Mouse (Mus musculus): ENCODE results near the gene D430041D05Rik.

The D430041D05Rik gene

GRCm38 (mm10) chr2:104408351-104408750, 2.5 kb downstream of the D430041D05Rik start:
- 35% methylated on average over 7 of the region's 7 CpGs for WGBS

DNA sequence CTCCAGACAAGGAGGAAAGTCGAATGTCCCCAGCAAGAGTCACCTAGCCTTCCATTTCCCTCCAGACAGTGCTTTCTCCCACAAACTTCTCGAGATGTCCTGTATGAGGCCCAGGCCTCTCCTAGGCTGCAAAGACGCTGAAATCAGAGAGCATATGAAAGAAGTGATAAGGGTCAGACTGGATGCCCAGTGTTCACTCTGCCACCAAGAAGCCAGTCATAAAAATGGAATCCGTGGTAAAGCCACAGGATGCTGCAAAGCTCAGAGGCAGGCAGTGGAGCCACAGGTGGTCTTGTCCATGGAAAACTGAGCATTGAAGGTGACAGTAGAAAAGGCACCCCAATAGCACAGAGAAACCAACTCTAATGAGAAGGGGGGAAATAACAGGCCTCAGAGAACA, 2.9 kb downstream of the D430041D05Rik start:
- 45% methylated on average over 4 of the region's 4 CpGs for WGBS

- 85% methylated on average over 6 of the region's 6 CpGs for WGBS
These were observed 6.8 kb downstream of the D430041D05Rik start for GRCm38 (mm10) chr2:104404036-104404435.

GRCm38 (mm10) chr2:104398651-104399290, 12.0 kb downstream of the D430041D05Rik start:
- 73% methylated on average over 6 of the region's 6 CpGs for WGBS

- 76% methylated on average over 9 of the region's 9 CpGs for WGBS
These were observed 14.9 kb downstream of the D430041D05Rik start for GRCm38 (mm10) chr2:104395961-104396360.

DNA sequence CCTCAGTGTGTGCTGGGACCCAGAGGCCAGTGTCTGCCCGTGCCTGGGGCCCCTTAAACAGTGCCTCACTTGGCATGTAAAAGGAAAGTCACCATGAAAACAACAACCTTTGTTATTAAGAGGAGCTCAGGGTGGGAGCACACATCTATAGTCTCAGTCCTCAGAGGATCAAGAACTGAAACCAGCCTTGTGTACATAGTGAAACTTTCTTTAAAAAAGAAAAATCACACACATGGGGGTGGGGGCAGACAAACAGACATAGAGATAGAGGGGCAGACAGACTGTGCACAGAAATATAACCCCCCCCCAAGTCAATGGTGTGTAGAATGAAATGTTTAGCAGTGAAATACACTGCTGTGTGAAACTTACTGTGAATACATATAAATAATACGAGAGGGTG, 16.0 kb downstream of the D430041D05Rik start:
- 69% methylated on average over 2 of the region's 2 CpGs for WGBS

- WGBS: 43% methylated on average over 4 of the region's 4 CpGs
These were observed 18.0 kb downstream of the D430041D05Rik start for GRCm38 (mm10) chr2:104392700-104393312.

GRCm38 (mm10) chr2:104389231-104389630, 21.6 kb downstream of the D430041D05Rik start:
- whole genome bisulfite sequencing: 82% methylated on average over 11 of the region's 11 CpGs

- WGBS: 85% methylated on average over 2 of the region's 2 CpGs
These were observed 24.9 kb downstream of the D430041D05Rik start for GRCm38 (mm10) chr2:104385941-104386340.

GRCm38 (mm10) chr2:104383589-104383988, 27.2 kb downstream of the D430041D05Rik start:
- 78% methylated on average over 4 of the region's 4 CpGs for WGBS

GRCm38 (mm10) chr2:104382813-104383212, 28.0 kb downstream of the D430041D05Rik start:
- WGBS: 42% methylated on average over 6 of the region's 6 CpGs

DNA sequence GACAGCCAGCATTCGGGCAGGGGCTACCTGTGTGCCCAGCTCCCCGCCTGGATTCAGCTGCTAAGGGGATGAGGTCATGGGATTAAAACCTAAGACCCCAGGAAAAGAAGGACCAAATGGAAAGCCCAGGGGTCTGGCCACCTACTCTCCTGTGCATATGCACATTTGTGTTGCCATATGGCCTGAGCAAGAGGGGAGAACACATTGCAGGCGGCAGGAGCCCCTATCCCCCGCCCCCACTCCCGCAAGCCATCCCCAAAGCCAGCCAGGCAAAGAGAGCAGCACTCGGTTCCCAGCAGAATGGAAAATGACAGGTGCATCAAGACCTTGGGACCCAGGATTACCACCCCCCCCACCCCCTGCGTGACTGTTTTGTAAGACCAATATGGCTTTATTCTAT, 31.5 kb downstream of the D430041D05Rik start:
- 31% methylated on average over 7 of the region's 7 CpGs for WGBS

GRCm38 (mm10) chr2:104378791-104379190, 32.0 kb downstream of the D430041D05Rik start:
- 30% methylated on average over 3 of the region's 3 CpGs for WGBS

DNA sequence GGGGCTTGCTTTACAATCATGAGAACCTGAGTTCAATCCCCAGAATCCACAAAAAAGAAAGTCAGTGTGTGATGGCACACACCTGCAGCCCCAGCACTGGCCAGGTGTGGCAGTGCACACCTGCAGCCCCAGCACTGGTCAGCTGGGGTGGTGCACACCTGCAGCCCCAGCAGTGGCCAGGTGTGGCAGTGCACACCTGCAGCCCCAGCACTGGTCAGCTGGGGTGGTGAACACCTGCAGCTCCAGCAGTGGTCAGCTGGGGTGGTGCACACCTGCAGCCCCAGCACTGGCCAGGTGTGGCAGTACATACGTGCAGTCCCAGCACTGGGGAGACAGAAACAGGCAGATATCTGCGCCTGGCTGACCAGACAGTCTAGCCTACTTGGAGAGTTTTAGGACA, 32.8 kb downstream of the D430041D05Rik start:
- 75% methylated on average over 2 of the region's 2 CpGs for WGBS

DNA sequence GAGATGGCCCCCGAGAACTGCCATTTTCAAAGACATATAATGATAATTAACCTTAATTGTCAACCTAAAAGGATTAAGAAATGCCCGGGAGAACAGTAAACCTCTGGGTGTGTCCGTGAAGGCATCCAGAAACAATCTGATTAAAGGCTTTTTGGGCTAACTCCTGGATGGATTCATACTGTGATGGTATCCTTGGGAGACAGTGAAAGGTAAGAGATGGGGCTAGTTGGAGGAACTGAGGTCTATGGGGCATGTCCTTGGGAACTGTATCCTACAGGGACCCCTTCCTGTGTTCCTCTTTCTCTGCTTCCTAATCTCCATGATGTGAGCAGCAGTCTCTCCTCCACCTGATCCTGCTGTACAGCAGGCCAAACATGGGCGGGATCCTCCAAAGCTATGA, 38.7 kb downstream of the D430041D05Rik start:
- 78% methylated on average over 4 of the region's 4 CpGs for WGBS

DNA sequence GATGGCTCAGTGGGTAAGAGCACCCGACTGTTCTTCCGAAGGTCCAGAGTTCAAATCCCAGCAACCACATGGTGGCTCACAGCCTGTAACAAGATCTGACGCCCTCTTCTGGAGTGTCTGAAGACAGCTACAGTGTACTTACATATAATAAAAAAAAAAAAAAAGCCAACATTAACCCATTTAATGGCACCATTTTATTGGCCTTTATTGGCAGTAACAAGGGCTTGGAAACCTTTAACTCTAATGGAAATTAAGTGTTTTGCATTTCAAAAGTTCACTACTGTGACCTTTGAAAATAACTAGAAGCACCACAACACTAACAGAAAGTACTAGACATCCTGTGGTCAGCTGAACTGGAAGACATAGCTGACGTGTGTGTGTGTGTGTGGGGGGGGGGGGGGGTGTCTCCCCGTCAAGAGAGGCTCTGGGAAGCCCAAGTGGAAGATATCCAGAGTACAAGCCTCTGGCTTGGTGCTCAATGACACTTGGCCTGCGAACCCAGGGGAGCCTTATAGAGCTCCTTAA, 39.1 kb downstream of the D430041D05Rik start:
- 75% methylated on average over 6 of the region's 6 CpGs for WGBS

DNA sequence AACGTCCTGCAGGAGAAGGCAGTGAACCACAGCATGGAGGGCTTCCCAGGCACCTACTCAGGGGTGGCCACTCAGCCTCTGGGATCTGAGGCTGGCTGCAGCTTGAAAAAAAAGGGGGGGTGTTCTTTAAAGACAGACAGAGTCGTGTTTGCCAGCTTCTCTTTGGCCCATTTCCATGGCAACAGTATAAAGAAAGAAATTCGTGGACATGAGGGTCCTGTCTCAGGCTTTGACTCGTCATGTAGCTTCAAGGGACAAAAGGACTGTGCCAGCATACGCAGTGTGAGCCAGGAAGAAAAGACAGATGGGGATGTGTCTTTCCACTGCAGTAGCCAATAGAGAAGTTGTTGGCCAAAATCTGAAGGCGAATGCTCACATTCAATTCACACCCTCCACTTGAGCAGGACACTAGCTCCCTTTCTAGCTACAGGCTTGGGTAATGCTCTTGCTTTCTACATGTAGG, 42.9 kb downstream of the D430041D05Rik start:
- WGBS: 19% methylated on average over 6 of the region's 6 CpGs

DNA sequence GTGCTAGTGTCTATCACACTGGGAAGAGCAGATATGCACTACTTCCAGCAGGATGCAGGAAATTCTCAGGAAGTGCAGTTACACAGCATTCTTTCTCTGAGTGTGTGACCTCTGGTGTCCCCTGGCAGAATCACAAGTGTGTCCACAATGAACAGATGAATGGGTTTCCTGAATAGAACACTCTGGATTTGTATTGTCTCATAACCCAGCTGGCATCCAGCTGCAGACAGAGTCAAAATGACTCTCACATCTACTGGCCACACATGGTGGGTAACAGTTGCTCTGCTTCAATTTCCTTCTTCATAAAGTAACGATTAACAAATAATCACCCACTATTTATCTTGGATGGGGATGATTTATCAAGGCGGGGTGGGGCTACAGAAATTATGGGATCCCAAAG, 43.5 kb downstream of the D430041D05Rik start:
- 51% methylated on average over 2 of the region's 2 CpGs for WGBS

DNA sequence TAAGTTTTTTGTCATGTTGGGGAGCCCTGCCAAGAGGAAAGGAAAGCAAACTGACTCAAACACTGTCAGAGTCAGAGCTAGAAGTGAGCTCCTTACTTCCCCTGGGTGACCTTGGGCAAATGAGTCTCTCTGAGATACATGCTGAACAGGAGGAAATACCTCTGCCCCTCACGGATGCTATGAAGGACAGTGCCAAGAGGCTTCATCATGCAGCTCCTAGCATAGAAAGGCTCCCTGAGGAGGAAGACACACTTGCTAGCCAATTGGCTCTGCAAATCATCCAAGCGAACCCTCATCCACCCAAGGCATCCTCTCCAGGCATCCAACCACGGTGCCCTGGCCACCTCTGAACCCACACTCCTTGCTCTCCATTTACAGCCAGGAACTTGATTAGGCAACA, 51.5 kb downstream of the D430041D05Rik start:
- WGBS: 76% methylated on average over 3 of the region's 3 CpGs

- WGBS: 59% methylated on average over 1 of the region's 1 CpGs
These were observed 51.9 kb downstream of the D430041D05Rik start for GRCm38 (mm10) chr2:104358881-104359280.

DNA sequence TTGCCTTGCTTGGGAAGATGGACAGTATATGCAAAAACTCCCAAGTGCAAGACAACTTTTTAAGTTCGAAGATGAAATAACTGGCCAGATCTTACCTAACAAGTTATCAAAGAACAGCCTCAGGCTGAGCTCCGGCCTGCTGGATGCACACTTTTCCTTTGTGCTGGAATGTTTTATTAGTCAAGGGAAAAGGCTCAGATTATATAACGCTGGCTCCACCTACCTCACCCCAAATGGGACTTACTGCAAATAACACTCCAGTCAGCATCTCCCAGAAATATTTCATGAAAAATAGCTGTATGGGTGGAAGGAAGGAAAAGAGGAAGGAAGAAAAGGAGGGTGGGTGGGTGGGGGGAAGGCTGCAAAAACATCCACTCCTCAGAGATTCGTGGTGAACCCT, 54.3 kb downstream of the D430041D05Rik start:
- 46% methylated on average over 4 of the region's 4 CpGs for WGBS

GRCm38 (mm10) chr2:104352204-104352493, 58.7 kb downstream of the D430041D05Rik start:
- WGBS: 52% methylated on average over 1 of the region's 1 CpGs

- WGBS: 35% methylated on average over 13 of the region's 13 CpGs
These were observed 59.2 kb downstream of the D430041D05Rik start for GRCm38 (mm10) chr2:104351415-104352203.
